Mouse (Mus musculus) C2C12 (cell line): Measurements from ENCODE around the gene Rad50.

Experiments
- CEBPB ChIP-seq: IDR thresholded peaks from one replicate; pipeline ENCODE4 v1.6.1; 2011; ENCODE audit warnings: low read depth, mild to moderate bottlenecking, control low read depth, moderate library complexity
- CTCF ChIP-seq: IDR thresholded peaks from one replicate; pipeline ENCODE4 v1.5.1; 2011; ENCODE audit not compliant: control insufficient read depth, insufficient read depth, insufficient read length
- FOSL1 ChIP-seq: IDR thresholded peaks from one replicate; pipeline ENCODE4 v1.8.0; 2011; ENCODE audit warnings: mild to moderate bottlenecking, low read length; ENCODE audit not compliant: poor library complexity, insufficient read depth, severe bottlenecking
- MAX ChIP-seq: IDR thresholded peaks from one replicate; pipeline ENCODE4 v1.6.1; 2011; ENCODE audit warnings: mild to moderate bottlenecking, control low read depth
- MYOD1 ChIP-seq: IDR thresholded peaks from one replicate; pipeline ENCODE4 v1.6.1; 2011; ENCODE audit warnings: low read depth; ENCODE audit not compliant: control insufficient read depth, insufficient read length
- MYOG ChIP-seq: IDR thresholded peaks from one replicate; pipeline ENCODE4 v1.6.1; 2011; ENCODE audit not compliant: control insufficient read depth, insufficient read length; ENCODE audit errors: extremely low read depth
- USF1 ChIP-seq: IDR thresholded peaks from one replicate; pipeline ENCODE4 v1.6.1; 2011; ENCODE audit warnings: low read depth, mild to moderate bottlenecking, control low read depth, moderate library complexity

- no peak for TF ChIP-seq MAX
- TF ChIP-seq CTCF = no peak
- TF ChIP-seq USF1 = no peak
- TF ChIP-seq CEBPB = no peak
- TF ChIP-seq MYOG = no peak
- TF ChIP-seq MYOD1 = no peak
- TF ChIP-seq FOSL1 = no peak
These were observed 87.0 kb downstream of the Rad50 start for GRCm38 (mm10) chr11:53620094-53620493.
